Mouse (Mus musculus): ENCODE measurements around the gene Tmem95. TPM values are rescaled to one million over a fixed set of nuclear protein-coding genes. Genes with fewer than 3 reads are reported as not detected.
A peak's percentile ranks its signal among the peaks of the same experiment; 100 is the strongest.

Gene Tmem95
- not detected in 2 replicates for polyA plus RNA-seq (2012; rRNA removed)

DNA sequence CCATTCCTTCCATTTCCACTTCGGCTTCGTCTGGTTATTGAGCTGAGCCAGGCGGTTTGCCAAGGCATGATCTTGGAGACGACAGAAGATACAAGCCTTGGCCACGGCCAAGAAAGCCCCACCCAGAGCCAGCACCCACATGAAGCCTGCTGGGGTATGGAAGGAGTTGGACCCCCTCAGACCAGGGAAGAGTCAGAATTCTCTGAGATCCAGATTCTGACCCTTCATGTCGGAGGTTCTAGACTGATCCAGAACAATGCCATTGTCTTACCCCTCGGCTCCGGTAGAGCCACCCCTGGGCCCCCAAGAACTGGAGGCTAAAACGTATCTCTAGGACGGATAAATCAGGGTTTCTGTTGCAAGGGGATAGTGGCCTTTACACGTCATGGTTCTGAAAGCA is at the start of gene Tmem95:
Tmem95 (minus strand) TSS at position 141 of the 400 bp plus-strand sequence.
- TF ChIP-seq CTCF (IDR thresholded peaks at IDR 0.05; ENCODE audit: insufficient read depth, low read length): no peak
- no peak for TF ChIP-seq POLR2A (IDR thresholded peaks at IDR 0.05; ENCODE audit: borderline replicate concordance, extremely low read depth, low read depth, low read length)
- H3K4me1 ChIP-seq (ENCODE audit: control insufficient read depth, insufficient read depth, low read length): peaks cover 14% of the 10 kb centered on the region
- peak within 1 kb of the TSS; percentile 11 for H3K4me3 ChIP-seq (replicated peaks; ENCODE audit: extremely low read depth, low read depth, low read length)

DNA sequence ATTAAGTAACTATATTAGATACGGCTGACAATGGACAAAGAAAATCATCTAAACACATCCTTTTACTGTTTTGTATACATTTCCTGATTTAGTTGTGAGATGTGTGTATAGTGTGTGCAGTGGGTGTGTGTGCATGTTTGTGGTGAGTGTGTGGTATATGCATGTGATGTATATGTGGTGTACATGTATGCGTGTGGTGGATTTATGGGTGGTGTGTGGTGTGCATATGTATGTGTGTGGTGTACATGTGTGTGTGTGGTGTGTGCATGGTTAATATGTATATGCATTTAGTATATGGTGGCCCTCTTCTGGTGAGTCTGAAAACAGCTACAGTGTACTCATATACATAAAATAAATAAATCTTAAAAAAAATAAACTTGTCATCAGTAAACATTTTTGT is 49.7 kb upstream of the Tmem95 start:
- 95% methylated on average over 2 of the region's 2 CpGs for WGBS
- no peak for TF ChIP-seq CTCF (IDR thresholded peaks at IDR 0.05; ENCODE audit: insufficient read depth, low read length)
- no peak for TF ChIP-seq POLR2A (IDR thresholded peaks at IDR 0.05; ENCODE audit: borderline replicate concordance, extremely low read depth, low read depth, low read length)

More for the DNA sequence above, at the start of gene Tmem95:
- DNase-seq: no peak
- WGBS: 67% methylated on average over 11 of the region's 11 CpGs

DNA sequence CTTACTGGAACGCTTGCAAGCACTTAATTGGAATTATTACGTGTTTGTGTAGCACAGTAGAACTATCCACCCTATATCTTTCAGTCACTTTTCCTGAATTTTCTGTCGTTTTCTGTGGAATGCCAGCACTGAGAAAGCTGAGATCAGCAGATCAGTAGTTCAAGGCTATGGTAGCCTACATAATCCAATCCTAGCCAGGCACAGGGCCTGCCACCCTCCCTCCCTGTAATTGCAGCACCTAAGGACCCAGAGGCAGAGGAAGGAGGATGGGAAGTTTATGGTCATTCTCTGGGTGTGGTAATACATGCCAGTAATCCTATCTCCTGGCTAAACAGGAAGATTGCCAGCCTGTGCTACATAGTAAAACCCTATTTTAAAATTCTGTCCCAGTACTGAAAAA is 45.0 kb upstream of the Tmem95 start:
- DNase-seq: no peak
- no peak overlapping the region for H3K4me3 ChIP-seq (replicated peaks; ENCODE audit: extremely low read depth, low read depth, low read length)
- TF ChIP-seq POLR2A (IDR thresholded peaks at IDR 0.05; ENCODE audit: borderline replicate concordance, extremely low read depth, low read depth, low read length) (no peak), CTCF (IDR thresholded peaks at IDR 0.05; ENCODE audit: insufficient read depth, low read length) (no peak)
- WGBS: 60% methylated on average over 3 of the region's 3 CpGs
- H3K4me1 ChIP-seq (ENCODE audit: control insufficient read depth, insufficient read depth, low read length): peaks cover 4% of the 10 kb centered on the region

More for the DNA sequence above, 49.7 kb upstream of the Tmem95 start:
- no peak overlapping the region for H3K4me3 ChIP-seq (replicated peaks; ENCODE audit: extremely low read depth, low read depth, low read length)
- no peaks in the 10 kb centered on the region for H3K4me1 ChIP-seq (ENCODE audit: control insufficient read depth, insufficient read depth, low read length)
- no peak for DNase-seq

DNA sequence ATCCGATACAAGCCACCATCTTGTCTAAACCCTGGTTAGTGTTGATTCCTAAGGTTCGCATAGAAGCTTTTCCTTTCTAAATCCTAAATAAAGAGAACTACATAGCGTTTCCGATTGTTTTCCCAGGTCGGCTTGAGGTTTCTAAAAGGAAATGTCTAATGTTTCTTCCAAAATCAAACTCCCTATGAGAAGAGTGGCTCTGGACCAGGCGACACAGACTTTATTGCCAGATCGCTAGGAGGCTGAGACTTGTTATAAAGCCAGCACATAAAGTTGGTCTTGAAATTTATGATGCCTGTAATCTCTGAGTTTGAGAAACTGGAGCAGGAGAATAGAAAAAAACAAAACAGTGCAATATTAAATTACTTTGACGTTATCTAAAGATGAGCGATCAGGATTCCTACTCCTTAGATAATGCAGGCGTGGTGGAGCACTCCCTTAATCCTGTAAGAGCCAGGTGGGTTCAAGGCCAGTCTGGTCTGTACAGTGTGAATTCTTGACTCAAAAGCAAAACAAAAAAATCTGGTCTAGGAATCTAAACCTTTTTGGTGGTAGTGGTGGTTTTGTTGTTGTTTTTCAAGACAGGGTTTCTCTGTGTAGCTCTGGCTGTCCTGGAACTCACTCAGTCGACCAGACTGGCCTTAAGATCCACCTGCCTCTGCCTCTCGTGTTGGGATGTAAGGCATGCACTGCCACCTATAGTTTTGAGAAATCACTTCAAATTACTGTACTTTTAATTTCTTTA is 44.4 kb upstream of the Tmem95 start:
- Histone ChIP-seq H3K4me3 (replicated peaks; ENCODE audit: extremely low read depth, low read depth, low read length) (peak overlapping the region; percentile 98), H3K4me1 (ENCODE audit: control insufficient read depth, insufficient read depth, low read length) (peaks cover 4% of the 10 kb centered on the region)
- WGBS: 3% methylated on average over 12 of the region's 12 CpGs
- DNase-seq: no peak
- TF ChIP-seq CTCF (IDR thresholded peaks at IDR 0.05; ENCODE audit: insufficient read depth, low read length) (no peak), POLR2A (IDR thresholded peaks at IDR 0.05; ENCODE audit: borderline replicate concordance, extremely low read depth, low read depth, low read length) (no peak)

DNA sequence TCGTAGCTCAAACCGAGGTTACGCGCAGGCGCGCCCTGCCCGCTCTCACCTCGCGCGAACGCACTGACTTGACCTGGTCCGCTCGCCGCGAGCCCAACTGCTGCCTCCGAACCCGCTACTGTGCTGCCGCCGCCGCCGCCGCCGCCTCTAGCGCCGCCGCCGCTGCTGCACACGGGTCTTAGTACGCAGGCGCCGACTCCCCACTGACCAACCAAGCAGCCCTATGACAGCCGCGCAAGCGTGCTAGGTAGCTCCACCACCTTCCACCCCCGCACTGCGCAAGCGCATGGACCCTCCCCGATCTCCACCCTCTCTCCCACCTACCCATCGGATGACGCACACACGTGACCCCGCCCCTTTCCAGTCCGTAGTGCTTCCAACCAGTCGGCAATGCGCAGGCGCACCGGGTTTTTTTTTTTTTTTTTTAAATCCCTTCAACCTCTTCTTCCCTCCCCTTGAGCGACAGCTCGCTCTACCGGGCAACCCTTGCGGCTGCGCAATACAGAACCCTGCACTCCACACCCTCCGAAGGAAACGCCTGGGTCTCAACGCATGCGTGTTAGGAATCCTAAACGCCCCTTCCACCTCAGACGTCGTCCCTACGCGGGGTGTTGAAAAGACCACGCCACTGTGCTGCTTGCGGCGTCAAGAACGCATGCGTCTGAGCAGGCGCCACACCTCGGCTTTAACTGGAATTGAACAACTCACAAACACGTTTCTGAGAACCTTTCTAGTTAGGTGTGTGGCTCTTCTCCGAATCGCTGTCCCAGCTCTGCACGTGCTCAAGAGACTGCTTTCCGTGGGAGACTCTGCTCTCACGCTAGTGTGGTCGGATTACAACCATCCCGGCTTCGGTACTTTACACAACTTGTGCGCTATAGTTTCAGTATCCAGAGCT is 43.5 kb upstream of the Tmem95 start, which contains the start of gene Eif5a:
Eif5a (minus strand) TSS at position 845 of the 898 bp plus-strand sequence.
- H3K4me1 ChIP-seq (ENCODE audit: control insufficient read depth, insufficient read depth, low read length): peaks cover 4% of the 10 kb centered on the region
- peak within 1 kb of the TSS; percentile 98 for H3K4me3 ChIP-seq (replicated peaks; ENCODE audit: extremely low read depth, low read depth, low read length)
- TF ChIP-seq CTCF (IDR thresholded peaks at IDR 0.05; ENCODE audit: insufficient read depth, low read length): peak; percentile 60
- peak; percentile 98 for TF ChIP-seq POLR2A (IDR thresholded peaks at IDR 0.05; ENCODE audit: borderline replicate concordance, extremely low read depth, low read depth, low read length)
- under 1% methylated on average over 78 of the region's 78 CpGs for WGBS
- peak; percentile 100 for DNase-seq

DNA sequence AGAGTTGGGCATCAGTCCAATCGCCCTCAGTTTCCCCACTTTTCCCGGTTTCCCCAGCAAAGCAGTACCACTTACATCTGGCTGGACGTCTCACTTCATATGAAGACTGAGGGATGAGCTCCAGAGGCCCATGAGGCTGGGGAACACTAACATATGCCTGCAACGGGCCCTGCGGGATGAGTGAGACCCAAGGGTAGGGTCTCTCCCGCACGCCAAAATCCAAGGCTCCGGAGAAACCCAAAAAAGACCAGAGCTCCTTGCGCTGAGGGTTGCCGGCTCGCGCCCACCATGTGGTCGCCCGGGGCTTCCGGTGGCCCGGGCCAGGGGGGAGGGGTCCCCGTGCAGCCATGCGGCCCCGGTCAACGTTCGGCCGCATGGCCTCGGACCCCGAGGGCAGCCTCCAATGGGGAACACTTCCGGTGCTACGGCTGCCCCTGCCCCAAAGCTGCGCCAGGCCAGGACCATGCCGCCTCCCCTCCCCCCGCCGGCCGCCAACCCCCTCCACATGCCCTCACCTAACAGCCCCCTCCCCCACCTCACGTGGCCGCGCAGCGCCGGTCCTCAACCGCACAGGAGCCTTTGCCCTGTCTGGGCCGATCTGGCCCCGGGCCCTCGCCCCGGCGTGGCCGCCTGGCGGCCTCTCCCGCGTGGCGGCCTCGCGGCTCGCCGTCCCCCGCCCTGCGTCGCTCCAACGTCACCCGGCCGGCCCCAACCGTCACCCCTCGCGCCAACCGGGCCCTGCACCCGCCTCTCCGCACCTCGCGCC is 42.6 kb upstream of the Tmem95 start:
- TF ChIP-seq CTCF (IDR thresholded peaks at IDR 0.05; ENCODE audit: insufficient read depth, low read length) (no peak), POLR2A (IDR thresholded peaks at IDR 0.05; ENCODE audit: borderline replicate concordance, extremely low read depth, low read depth, low read length) (no peak)
- H3K4me1 ChIP-seq (ENCODE audit: control insufficient read depth, insufficient read depth, low read length): peaks cover 8% of the 10 kb centered on the region
- peak; percentile 52 for DNase-seq
- H3K4me3 ChIP-seq (replicated peaks; ENCODE audit: extremely low read depth, low read depth, low read length): peak overlapping the region; percentile 92
- under 1% methylated on average over 62 of the region's 65 CpGs for WGBS

DNA sequence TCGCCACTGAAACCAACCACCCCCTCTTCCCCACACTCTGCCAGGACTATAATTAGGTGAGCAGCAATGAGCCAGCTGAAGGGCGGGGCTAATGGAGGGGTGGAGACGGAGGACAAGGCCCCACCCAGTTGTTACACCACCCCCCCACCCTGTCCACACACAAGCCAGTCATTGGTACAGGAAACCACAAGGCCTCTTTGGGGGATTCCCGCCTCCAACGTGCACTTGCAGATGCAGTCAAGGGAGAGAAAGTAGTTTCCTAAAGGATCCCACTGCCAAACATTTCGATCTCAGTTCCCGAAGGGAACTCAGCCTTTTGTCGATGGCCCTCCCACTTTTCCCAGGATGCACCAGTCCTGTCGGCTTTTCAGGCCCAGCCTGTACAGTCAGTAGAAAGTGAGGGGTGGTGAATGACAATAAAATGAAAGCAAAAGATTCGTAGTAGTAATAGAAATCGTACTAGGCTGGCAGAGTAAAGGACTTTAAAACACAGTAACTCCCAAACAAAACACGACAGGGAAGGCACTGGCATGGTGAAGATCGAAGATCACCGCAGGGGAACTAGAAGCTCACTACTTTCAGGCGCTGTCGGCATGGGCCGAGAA is 41.9 kb upstream of the Tmem95 start:
- TF ChIP-seq POLR2A (IDR thresholded peaks at IDR 0.05; ENCODE audit: borderline replicate concordance, extremely low read depth, low read depth, low read length): no peak
- TF ChIP-seq CTCF (IDR thresholded peaks at IDR 0.05; ENCODE audit: insufficient read depth, low read length): no peak
- under 1% methylated on average over 17 of the region's 17 CpGs for WGBS
- peak overlapping the region; percentile 92 for H3K4me3 ChIP-seq (replicated peaks; ENCODE audit: extremely low read depth, low read depth, low read length)
- H3K4me1 ChIP-seq (ENCODE audit: control insufficient read depth, insufficient read depth, low read length): peaks cover 13% of the 10 kb centered on the region
- DNase-seq: peak; percentile 82

DNA sequence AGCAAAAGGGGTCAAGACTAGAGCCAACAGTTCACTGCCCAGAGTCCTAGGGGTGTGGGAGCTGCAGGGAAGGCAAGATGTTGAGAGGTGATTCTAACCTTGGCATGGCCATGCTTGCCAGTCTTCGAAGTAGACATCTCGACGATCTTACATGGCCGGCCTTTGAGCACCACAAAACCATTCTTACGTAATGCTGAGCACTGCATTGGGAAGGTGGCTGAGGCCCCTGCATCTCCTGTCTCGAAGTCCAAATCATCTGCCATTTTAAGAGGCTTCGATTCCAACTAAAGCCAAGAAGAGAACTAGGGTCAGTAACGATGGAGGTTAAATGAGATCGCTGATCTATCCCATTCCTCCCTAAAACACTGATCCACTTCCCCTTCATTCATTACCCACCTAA is 41.2 kb upstream of the Tmem95 start:
- 64% methylated on average over 9 of the region's 9 CpGs for WGBS
- no peak for DNase-seq
- TF ChIP-seq POLR2A (IDR thresholded peaks at IDR 0.05; ENCODE audit: borderline replicate concordance, extremely low read depth, low read depth, low read length) (no peak), CTCF (IDR thresholded peaks at IDR 0.05; ENCODE audit: insufficient read depth, low read length) (no peak)
- Histone ChIP-seq H3K4me3 (replicated peaks; ENCODE audit: extremely low read depth, low read depth, low read length) (no peak overlapping the region), H3K4me1 (ENCODE audit: control insufficient read depth, insufficient read depth, low read length) (peaks cover 18% of the 10 kb centered on the region)

All from lung, adult 2 months (tissue).